Mouse (Mus musculus): Measurements from ENCODE around the gene Speer4f2. TPM values are rescaled to one million over a fixed set of nuclear protein-coding genes. Genes with fewer than 3 reads are reported as not detected.

Speer4f2 gene
- not detected for polyA plus RNA-seq (2017; shearing (Covaris generic))

DNA sequence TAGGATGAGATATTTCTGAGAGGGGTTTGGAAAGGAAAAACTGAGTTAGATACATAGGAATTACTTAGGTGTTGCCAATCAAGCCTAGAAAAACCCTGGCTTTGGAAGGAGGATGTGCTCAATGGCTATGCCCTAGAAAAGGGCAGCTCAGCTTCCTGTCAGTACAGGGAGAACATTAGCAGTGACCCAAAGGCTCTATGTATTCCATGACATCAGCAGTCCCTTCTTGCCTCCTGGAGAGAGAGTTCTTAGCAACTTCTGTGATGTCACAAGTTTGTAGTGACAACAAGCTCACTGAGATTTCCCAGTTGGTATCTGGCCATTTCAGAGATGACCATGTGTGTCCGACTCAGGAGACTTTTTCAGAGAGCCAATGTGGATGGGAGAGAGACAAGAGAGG lies at the start of gene Speer4f2:
TSS of gene Speer4f2 (plus strand) at position 301 of the 400 bp plus-strand sequence.

Other genes starting within 250 kb of the Speer4f2 start
- not detected for gene Speer4f1, start 102.9 kb downstream of the Speer4f2 start, polyA plus RNA-seq (2017; shearing (Covaris generic))
- gene Sema3c, start 201.1 kb downstream of the Speer4f2 start, polyA plus RNA-seq (2017; shearing (Covaris generic)), result not detected

Data from CD4-positive, CD25-positive, alpha-beta regulatory T cell, adult 9 weeks (primary cell).